Mouse (Mus musculus): ENCODE measurements around the gene Rapgef2. TPM values are rescaled to one million over a fixed set of nuclear protein-coding genes. Genes with fewer than 3 reads are reported as not detected.
A peak's percentile ranks its signal among the peaks of the same experiment; 100 is the strongest.
"Not testable (repeated sequence)": the region's sequence is repeated elsewhere in the genome, so short reads cannot be mapped to it uniquely, and the experiment has no call there.

Rapgef2 gene
- total RNA-seq, 1 experiment from 2014 or later: 27.2 TPM

DNA sequence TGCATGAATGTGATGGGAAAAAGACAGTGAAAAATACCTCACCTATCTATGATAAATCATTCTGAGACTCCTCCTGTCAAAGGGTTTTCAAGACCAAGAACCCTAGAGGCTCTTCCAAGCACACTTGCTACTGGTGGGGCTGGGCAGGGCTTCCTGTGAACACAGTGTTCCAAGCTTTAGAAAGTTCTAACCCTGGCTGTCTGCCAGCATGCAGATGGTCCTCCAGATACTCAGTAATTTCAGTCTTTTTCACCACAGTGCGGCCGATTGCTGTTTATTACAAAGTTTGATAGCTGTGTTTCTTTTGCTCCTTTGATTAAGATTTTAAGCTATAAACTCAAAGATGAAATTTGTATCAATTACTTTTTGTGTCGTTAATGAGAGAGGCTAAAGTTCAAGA, 83.1 kb downstream of the Rapgef2 start:
- peak; percentile 81 for DNase-seq

DNA sequence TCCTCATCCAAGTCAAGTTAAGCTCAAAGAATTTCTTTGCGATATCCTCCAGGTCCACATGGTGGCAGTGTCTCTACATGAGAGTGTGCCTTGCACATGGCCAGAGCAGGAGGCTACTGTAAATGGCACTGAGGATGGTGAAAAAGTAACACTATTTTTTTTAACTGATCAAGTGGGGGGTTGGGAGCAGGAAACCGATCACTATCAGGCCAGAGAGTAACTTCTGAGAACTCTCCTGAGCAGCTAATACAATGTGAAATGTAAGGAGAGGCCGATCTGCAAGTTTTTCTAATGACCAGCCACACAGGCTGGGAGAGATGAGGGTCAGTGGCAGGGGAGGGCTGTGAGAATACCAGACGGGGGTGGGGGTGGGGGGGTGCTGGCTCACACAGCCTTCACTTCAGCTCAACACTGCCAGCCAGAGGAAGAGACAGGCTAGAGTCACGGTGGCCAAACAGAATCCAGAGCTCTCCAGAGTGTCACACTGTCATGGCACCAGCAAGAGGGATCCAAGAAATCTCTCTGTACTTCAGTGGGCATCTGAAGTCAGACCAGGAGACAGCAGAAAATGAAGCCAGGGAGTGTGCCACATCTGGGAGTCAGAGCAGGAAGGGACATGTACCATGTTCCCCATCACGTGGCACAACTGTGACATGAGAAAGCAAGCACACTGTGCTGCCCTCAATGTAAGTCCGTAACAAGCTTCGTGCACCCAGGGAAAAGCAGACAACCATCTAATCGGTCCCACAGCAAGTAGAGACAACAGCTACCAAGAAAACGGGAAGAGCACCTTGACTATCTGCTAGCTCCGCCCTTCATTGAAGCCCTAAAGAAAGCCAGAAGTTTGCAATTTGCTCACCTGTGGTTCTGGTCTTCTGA, 83.8 kb downstream of the Rapgef2 start:
- peak; percentile 84 for DNase-seq

DNA sequence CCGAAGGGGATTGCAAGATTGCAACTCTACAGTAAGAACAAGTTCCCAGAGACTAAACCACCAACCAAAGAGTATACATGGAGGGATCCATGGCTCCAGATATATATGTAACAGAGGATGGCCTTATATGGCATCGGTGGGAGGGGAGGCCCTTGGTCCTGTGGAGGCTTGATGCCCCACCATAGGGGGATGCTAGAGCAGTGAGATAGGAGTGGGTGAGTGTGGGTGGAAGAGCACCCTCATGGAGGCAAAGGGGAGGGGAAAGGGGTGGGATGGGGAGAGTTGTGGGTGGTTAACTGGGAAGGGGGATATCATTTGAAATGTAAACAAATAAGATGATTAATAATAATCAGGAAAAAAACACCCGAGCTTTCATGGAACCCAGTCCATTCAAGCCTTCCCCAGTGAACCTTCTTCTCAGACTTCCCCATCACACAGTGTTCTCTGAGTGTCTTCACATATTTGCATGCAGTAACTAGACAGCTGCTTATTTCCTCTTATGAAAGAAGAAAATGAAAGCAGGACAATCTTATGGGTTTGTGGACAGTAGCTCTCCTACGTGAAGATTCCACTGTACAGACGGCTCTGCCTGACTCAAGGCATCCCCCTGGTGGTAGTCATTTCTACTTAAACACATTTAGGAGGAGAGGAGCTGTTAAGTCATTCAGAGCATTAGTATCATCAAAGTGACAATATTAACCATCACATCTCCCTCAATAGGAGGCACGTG, 89.4 kb downstream of the Rapgef2 start:
- peak; percentile 69 for DNase-seq

DNA sequence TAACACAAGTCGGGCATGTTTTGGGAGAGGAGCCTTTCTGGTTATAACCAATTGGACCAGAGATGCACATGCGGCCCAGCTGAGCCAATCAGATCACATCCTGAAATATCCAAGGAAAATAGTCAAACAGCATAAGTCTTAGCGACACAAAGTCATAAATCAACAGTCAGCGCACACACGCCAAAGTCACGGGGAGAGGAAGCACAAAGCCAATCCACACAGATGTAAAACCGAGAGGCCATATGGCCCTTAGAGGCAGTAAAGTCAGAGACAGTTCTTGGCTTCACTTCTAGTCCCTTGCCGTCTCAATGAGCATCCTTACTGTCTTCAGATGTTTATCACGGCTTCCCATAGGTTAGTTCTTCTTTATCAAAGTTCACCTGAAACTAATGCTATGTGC, 91.0 kb downstream of the Rapgef2 start:
- no peak for DNase-seq

DNA sequence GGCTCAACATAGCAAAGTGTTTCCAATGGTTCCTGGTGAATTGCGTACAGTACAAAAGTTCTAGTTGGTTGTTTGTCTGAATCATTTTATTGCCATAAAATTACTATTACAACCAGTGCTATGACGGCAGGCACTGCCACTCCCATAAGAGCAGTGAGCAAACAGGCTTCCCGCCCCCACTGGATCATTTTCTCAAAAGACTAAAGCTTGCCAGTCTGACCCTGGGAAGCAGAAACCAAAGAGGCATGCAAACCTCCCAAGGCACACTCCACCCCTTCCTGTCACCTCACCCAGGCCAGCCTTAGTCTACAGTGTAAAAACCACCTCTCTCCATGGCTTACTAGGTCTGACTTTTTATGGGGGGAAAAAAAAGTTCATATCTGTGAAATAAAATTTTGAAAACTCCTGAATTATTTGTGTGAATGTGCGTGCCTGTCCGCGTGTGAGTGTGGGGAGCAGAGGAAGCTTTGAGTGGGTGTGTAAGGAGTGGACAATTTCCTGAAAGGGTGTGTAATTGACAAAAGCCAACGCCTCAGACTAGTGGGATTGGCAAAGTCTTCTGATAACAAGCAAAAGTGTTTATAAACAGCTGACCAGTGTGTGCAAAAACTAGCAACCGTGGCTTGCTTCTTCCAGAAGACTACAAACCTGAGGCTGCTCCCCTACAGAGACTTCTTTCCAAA, 92.1 kb downstream of the Rapgef2 start:
- no peak for DNase-seq

DNA sequence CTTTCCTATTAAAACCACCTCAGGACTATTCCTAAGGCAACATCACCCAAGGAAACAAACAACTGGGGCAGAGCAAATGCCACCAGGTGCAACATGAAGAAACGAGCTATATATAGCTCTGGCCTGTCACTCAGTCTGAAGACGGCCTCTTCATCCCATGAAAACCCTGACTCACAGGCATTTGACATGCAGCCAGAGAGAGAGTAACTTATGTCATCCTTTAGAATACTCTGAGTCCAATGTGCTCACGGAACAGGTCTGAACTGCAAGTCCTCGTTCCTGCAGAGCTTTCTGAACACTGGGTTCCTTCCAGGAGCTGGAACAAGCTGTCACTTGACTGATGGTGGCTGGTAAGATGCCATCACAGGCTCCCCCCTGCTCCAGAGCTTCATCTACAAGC, 93.3 kb downstream of the Rapgef2 start:
- peak; percentile 29 for DNase-seq

DNA sequence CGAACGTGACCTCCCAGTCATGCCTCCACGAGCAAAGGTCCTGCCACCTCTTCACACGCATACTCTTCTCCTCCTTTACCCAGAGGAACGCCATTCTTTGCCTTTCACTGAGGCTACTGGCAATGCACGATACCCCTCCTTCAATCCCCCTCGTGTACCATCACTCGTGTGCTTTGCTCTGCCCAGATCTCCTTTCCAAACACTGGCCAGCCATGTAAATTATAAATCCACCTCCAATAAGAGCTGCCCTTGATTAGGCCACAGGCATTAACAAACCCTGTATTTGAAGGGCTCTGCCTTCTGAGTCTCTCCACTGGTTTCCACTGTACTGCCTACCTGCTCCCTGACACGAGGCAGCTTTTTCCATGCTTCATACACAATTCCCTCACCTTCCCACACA, 94.3 kb downstream of the Rapgef2 start:
- no peak for DNase-seq

DNA sequence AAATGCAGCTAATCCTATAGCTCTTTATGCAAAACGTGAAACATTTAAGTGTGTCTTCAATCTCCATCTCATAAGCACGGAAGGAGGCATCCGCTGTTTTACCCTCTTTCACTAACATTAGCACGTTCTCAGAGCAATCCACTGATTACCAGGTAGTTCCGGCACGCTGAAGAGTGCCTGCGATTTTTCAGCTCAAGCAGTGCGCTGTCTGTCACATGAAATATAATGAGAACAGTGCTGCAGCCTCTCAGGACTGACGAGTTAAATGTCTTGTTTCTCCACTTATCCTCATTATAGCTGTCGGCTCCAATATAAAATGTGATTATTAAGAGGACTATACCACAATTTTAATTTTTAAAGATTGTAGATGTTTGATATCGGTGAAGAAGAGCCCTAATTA, 94.8 kb downstream of the Rapgef2 start:
- no peak for DNase-seq

DNA sequence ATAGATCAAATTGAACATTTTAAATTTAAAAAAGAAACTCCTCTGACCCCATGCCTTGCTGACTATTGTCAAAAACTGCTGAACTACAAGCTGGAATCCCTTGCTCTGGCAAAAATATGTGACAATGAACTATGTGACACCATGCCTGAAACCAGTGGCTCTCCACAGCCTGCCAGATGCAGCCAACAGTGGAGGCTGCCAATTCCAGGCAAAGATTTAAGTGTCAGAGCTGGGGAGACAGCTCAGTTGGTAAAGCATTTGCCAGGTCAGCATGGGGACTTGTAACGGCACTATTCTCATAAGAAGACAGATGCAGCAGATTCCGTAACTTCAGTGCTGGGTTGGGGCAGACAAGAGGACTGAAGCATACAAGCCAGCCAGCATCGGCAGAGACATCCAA, 95.9 kb downstream of the Rapgef2 start:
- DNase-seq: no peak

DNA sequence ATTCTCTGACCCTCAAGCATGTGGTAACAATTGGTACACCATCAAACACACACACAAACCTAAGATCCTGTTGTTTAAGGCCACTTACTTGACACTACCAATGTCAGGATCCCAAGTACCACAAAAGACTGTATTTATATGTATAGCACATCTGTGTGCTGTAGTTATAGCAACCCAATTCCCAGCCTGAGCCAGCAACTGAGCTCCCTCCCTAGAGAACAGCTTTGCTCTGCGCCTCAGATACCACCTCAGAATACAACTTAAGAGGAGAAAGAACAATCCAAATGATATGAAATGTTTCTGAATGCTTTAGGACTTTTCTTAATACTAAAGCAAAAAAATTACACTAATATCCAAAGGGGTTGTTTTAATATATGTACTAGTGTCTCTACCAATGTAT, 98.4 kb downstream of the Rapgef2 start:
- no peak for DNase-seq

DNA sequence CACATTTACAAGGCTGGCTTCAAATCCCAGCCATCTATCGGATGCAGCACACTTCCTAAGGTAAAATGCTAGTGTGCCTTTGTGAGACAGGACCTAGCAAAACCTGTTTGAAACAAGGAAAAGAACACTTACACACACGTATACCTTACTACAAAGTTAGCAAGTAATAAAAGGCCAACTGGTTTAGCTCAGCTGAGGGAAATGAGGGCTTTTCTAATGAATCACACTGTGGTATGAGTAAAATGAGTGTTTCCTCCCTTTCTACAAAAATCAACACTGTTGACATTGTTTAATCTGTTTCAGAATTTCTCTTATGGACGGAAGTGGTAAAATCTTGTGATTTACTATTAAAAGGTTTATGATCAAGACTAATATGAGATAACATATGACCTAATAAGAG, 104.0 kb downstream of the Rapgef2 start:
- no peak for DNase-seq

DNA sequence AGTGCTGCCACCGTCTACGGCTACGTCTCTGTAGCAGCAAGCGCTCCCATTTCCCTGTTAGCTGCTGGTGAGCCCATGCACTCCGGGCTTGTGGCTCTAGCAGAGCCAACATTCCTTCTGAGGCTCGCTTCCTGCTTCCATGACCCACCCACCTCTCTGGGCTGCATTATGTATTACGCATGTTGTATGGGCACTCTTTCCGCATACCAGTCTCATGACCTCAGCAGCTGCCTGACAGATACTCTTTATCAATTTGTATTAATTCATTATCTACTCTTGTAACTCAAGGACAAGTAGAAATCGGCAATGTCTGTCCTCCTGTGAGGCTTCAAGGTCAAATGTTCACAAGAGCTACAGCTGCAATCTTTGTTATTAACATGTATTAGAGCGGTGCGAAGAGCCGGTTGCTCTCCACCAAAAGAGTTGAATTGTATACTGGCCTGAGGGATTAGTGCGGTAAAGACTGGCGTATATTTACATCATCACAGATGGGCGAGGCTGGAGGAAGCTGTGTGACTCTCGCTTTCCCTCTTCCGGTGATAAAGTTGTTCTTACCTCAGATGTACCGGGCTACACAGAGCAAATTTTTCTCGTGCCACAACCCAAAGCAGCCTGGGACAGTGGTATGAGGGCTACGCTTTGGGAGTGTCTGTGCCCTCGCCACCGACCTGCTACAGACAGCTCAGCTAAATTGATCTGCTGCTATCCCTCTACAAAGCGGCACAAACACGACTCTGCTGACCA, 104.9 kb downstream of the Rapgef2 start:
- peak; percentile 67 for DNase-seq

DNA sequence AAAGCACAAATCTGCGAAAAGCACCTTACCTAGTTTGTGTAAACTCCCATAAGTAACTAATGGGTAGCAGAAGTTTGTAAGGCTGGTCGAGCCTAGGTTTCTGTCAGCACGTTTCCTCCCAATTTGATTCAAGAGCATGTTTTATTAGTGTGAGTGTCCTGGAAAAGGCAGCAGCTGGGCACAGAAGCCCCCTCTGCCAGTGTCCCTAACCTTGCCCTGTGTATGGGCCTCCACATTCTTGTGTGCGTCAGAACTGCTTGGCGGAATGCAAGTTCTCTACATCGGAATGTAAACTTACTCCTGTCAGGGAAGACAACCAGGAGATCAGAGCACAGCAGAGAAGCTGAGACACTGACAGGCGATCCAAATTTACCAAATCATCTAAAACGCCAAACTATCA, 106.2 kb downstream of the Rapgef2 start:
- DNase-seq: no peak

DNA sequence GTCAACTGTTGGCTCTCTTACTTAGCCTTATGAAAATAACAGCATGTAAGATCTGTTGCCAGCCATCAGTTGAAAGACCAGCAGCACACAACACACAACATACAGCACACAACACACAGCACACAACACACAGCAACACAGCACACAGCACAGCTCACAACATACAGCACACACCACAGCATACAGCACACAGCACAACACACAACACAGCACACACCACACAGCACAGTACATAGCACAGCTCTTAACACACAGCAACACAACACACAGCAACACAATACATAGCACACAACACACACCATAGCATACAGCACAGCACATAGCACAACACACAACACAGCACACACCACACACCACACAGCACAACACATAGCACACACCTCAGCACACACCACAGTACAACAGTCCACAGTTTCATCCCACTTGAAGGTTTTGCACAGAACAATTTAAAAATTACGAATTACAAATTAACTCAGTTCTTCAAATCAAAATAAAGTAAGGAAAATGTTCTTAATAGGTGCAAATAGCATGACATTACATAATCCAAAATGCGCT, 106.7 kb downstream of the Rapgef2 start:
- DNase-seq: no peak

DNA sequence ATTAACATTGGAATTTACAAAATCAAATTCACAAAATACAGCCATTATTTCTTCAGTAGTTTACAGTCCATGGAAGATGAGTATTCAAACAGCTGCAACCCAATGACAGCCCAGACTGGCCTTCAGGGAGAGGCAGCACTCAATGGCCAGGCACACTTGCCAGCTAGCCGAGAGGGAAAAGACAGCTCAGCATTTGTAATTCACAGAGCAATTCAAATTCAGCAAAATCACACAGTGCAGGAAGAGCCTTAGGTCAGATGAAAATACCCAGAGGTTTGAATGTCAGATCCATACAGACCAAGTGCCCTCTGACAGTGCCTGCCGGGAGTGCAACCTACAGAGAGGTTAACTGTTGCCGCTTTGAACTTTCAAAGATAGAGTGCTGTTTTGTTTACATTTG, 107.6 kb downstream of the Rapgef2 start:
- peak; percentile 43 for DNase-seq

DNA sequence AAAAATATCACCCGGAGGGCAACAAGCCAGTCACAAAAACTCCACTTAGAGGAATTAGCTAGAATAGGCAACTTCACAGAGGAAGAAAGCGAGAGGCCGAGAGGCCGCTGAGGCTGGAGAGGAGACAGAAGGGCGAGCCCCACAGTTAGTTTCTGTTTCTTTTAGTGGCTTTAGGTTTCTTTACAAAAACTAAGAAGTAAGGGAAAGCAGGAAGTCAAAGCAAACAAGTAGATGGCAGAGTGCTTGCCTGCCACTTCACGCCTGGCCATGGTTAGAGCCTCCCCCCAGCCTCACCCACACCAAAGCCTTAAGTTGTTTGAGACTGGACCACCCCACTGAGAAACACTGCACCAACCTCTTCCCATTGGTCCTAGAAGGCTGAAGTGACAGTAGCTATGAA, 108.2 kb downstream of the Rapgef2 start:
- DNase-seq: no peak

DNA sequence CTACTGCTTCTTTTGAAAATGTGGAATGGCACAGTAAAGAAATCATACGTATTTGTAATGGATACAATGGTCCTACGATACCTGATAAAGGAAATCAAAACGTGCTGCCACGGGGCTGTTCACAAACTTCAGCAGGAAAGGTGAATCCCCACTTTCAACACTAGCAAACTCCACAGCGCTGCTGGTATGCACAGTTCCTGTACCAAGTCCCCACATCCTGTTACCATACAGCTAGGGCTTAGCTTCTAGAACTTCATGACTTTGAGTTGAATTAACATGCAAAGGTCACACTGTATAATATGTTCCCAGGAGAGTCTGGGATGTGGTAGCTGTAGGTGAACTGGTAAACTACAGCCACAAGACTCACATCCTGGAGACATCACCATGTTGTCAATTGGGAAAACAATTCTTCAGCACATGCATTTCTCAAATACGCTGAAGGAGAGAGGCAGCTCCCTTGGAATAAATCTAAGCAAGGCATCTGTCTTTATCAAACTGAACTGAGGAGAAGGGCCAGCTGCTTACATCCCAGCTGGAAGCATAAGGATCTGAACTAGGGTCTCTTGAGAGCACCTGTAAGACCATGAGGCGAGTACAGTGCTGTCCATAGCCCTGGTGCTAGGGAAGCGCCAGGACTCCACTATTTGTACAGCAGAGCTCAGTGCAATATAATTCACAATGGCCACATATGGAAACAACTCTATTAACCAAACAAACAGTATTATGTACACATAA, 109.0 kb downstream of the Rapgef2 start:
- DNase-seq: no peak

DNA sequence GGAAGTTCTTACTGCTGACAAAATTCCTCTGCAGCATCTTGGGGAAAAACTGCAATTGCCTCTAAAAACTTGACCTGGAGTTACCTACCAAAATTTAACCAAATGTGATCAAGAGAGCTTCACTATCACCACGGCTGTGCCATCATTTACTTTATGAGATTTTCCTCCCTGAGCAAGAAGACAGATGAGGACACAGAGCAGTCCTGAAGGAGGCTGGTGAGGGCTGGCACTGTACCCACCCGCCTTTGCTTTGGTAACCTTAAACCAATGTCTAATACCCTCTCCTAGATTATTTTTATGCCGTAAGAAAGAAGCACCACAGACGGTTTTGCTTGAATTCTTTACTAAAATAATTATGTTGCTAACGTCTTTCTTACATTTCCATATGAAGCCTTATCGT, 112.1 kb downstream of the Rapgef2 start:
- no peak for DNase-seq

DNA sequence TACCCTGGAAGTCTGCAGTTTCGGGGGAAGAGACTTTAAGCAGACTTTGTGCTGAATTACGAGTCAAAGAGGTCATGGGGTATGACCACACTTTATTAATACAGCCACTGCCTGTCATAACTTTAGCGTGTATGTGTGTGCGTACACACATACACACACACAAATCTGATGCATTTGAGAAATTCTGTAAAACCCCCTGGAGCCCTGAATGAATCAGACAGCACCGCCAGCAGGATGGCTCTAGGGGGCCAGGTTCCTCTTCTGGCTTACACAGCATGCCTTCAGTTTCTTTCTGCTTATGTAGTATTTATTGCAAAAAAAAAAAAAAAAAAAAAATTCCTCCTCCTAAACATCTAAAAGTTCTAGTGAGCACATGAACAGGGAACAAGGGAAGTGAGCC, 113.0 kb downstream of the Rapgef2 start:
- no peak for DNase-seq

DNA sequence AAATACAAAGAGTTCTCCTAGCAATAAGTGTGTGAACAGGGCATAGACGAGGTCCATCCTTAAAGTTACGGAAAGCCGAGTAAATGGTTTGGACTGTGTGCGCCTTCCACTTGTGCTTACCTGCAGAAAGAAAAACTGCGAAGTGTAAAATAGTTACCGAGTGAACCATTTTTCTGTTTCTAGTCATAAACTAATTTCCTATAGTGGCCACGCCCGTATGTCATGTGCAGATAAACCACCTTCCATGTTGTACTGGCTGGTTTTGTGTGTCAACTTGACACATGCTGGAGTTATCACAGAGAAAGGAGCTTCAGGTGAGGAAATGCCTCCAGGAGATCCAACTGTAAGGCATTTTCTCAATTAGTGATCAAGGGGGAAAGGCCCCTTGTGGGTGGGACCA, 115.2 kb downstream of the Rapgef2 start:
- not testable (repeated sequence) for DNase-seq

DNA sequence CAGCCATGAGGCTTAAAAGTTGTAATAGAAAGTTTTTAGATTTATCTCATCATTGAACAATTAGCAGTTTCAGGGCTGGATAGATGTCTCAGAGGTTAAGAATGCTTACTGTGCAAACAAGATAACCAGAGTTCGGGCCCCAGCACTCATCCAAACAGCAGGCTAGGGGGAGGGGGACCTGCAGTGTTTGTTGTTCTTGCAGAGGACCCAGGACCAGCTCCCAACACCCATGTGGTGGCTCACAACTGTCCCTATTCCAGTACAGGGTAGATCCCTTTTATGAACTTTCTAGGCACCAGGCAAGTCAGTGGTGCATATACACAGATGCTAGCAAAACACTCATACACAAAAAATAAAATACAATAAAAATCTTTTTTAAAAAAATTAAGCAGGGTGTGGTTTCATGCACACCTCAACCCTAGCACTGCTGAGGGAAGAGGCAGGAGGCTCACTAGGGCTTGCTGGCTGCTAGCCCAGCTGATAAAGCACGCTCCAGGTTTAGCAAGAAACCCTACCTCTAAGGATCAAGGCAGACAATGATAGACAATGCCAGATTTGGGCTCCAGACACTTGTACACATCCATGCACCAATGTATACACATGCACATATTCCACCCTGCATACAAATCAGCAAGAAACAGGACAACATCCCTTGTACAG, 118.0 kb downstream of the Rapgef2 start:
- DNase-seq: no peak
